Mouse (Mus musculus) heart, postnatal 0 days (tissue): ENCODE measurements around the gene Crybg1. TPM values are rescaled to one million over a fixed set of nuclear protein-coding genes. Genes with fewer than 3 reads are reported as not detected.

Experiments used
- ATAC-seq: fragments of 200-750 bp; cut with Nextera tagmentation; 2 replicates; pipeline ENCODE4 v1.8.0; 2017; ENCODE audit warnings: low read depth, moderate number of reproducible peaks, moderate library complexity; ENCODE audit not compliant: insufficient read depth
- DNase-seq: peaks from one replicate; pipeline ENCODE4 v3.0.0-alpha.2; 2016; ENCODE audit warnings: low spot score
- H3K27ac ChIP-seq: fragments of 300-500 bp; sonication (generic); 2 replicates; pipeline ENCODE4 v1.5.1; 2014; ENCODE audit warnings: low read depth, mild to moderate bottlenecking
- H3K27me3 ChIP-seq: fragments of 300-500 bp; sonication (generic); 2 replicates; pipeline ENCODE4 v1.6.1; 2014; ENCODE audit warnings: low read length, mixed read lengths; ENCODE audit not compliant: control insufficient read depth, insufficient read depth
- H3K36me3 ChIP-seq: fragments of 300-500 bp; sonication (generic); replicated peaks from 2 replicates; pipeline ENCODE4 v1.6.1; 2014; ENCODE audit warnings: low read length, mixed read lengths; ENCODE audit not compliant: control insufficient read depth, insufficient read depth
- H3K4me1 ChIP-seq: fragments of 300-500 bp; sonication (generic); 2 replicates; pipeline ENCODE4 v1.6.1; 2014; ENCODE audit warnings: antibody characterized with exemption; ENCODE audit not compliant: control insufficient read depth, insufficient read depth
- H3K4me2 ChIP-seq: fragments of 300-500 bp; sonication (generic); 2 replicates; pipeline ENCODE4 v1.6.1; 2014; ENCODE audit warnings: low read depth, mild to moderate bottlenecking, low read length, moderate library complexity
- H3K4me3 ChIP-seq: fragments of 300-500 bp; sonication (generic); 2 replicates; pipeline ENCODE4 v1.5.1; 2014; ENCODE audit warnings: low read depth, low read length
- H3K9ac ChIP-seq: fragments of 300-500 bp; sonication (generic); replicated peaks from 2 replicates; pipeline ENCODE4 v1.6.1; 2014; ENCODE audit warnings: low read depth, low read length, mixed read lengths
- H3K9me3 ChIP-seq: fragments of 300-500 bp; sonication (generic); replicated peaks from 2 replicates; pipeline ENCODE4 v1.6.1; 2016; ENCODE audit warnings: low read length; ENCODE audit not compliant: control insufficient read depth
- CTCF ChIP-seq: IDR thresholded peaks from 2 replicates; pipeline ENCODE4 v1.5.1; 2016; ENCODE audit warnings: antibody characterized with exemption, control low read depth, low read depth
- EP300 ChIP-seq: IDR thresholded peaks from 2 replicates; pipeline ENCODE4 v1.6.1; 2016; ENCODE audit warnings: antibody characterized with exemption, low read depth
- WGBS: fragments of 180-500 bp; shearing (Covaris S2); extraction: QIAGEN DNeasy Blood & Tissue Kit; methylation state at CpG from one replicate; pipeline ENCODE4 v1.1.7; 2014; 5-methylcytosine and 5-hydroxymethylcytosine counted together
- polyA plus RNA-seq: library from polyadenylated mRNA; unstranded; fragments of >200 nt; fragmentation: Nextera tagmentation; extraction: Ambion mirVana; gene quantifications from 2 replicates; pipeline ENCODE4 v1.2.1, GENCODE M21; 2015
- total RNA-seq: library from RNA; depleted of rRNA; stranded (reverse); fragments of >200 nt; gene quantifications from 2 replicates; pipeline ENCODE4 v1.2.3, GENCODE M21; 2014; ENCODE audit warnings: low replicate concordance

Crybg1 gene
- total and polyA plus RNA-seq, 2 experiments from 2014 or later = 0.15 to 2.0 TPM

- no peaks in the 10 kb centered on the region for H3K9me3 ChIP-seq
- TF ChIP-seq EP300 (no peak), CTCF (no peak)
- no peak overlapping the region for H3K27ac ChIP-seq
- H3K4me1 ChIP-seq = no peaks in the 10 kb centered on the region; the same call in 1 of the 2 replicates
- ATAC-seq = 0 out of 2 replicates have a peak, but pooled peaks have one; percentile 13
- no peak for DNase-seq
- peak overlapping the region; percentile 82 for H3K4me2 ChIP-seq
- peak overlapping the region; percentile 87 for H3K4me3 ChIP-seq
- peaks cover 79% of the 10 kb centered on the region for H3K27me3 ChIP-seq
- no peaks in the 10 kb centered on the region for H3K36me3 ChIP-seq
- 1% methylated on average over 33 of the region's 33 CpGs for WGBS
- H3K9ac ChIP-seq = no peak overlapping the region
Measured at GRCm38 (mm10) chr10:44004221-44004751, 144.4 kb downstream of the Crybg1 start.

DNA sequence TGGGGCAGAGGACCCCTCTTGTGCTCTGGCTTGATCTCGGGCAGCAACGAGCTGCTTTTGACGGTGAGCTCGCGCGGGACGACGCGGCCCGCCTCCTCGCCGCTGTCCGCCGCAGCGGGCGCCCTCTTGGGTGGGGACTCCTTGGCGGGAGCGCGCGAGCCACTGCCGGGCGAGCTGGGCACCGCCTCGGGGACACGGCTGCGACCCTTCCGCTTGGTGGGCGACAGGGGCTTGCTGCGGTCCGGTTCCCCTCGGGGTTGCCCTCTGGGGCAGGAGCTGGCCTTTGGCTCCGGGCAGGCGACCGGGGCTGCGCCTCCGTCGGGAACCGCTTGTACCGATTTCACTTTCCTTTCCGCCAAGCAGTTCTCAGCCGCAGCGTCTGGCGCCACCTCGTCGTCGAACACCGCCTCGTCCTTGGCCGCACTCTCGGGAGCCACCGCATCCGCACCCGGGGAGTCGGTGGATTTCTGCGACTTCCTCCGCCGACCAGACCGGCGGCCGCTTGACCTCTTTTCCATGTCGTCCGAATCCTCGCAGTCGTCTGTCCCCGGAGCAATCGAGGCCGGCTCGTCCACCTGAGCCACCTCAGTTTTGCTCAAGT, 145.0 kb downstream of the Crybg1 start:
- Histone ChIP-seq H3K36me3 (no peaks in the 10 kb centered on the region), H3K27ac (no peak overlapping the region), H3K9ac (peak overlapping the region; percentile 47), H3K4me2 (peak overlapping the region; percentile 82), H3K9me3 (no peaks in the 10 kb centered on the region), H3K4me3 (peak overlapping the region; percentile 87), H3K27me3 (peaks cover 77% of the 10 kb centered on the region), H3K4me1 (no peaks in the 10 kb centered on the region; the same call in 1 of the 2 replicates)
- no peak for DNase-seq
- WGBS = under 1% methylated on average over 64 of the region's 68 CpGs
- ATAC-seq = peak; percentile 36
- TF ChIP-seq EP300 = no peak
- peak; percentile 4; the same call in 1 of the 2 replicates for TF ChIP-seq CTCF

- ATAC-seq = no peak
- Histone ChIP-seq H3K4me1 (no peaks in the 10 kb centered on the region; the same call in 1 of the 2 replicates), H3K9ac (peak overlapping the region; percentile 47), H3K27ac (no peak overlapping the region), H3K9me3 (no peaks in the 10 kb centered on the region), H3K36me3 (no peaks in the 10 kb centered on the region), H3K27me3 (peaks cover 77% of the 10 kb centered on the region), H3K4me2 (peak overlapping the region; percentile 82), H3K4me3 (peak overlapping the region; percentile 87)
- no peak for DNase-seq
- 4% methylated on average over 11 of the region's 11 CpGs for WGBS
- TF ChIP-seq CTCF (no peak), EP300 (no peak)
Measured at GRCm38 (mm10) chr10:44002995-44003524, 145.6 kb downstream of the Crybg1 start.

DNA sequence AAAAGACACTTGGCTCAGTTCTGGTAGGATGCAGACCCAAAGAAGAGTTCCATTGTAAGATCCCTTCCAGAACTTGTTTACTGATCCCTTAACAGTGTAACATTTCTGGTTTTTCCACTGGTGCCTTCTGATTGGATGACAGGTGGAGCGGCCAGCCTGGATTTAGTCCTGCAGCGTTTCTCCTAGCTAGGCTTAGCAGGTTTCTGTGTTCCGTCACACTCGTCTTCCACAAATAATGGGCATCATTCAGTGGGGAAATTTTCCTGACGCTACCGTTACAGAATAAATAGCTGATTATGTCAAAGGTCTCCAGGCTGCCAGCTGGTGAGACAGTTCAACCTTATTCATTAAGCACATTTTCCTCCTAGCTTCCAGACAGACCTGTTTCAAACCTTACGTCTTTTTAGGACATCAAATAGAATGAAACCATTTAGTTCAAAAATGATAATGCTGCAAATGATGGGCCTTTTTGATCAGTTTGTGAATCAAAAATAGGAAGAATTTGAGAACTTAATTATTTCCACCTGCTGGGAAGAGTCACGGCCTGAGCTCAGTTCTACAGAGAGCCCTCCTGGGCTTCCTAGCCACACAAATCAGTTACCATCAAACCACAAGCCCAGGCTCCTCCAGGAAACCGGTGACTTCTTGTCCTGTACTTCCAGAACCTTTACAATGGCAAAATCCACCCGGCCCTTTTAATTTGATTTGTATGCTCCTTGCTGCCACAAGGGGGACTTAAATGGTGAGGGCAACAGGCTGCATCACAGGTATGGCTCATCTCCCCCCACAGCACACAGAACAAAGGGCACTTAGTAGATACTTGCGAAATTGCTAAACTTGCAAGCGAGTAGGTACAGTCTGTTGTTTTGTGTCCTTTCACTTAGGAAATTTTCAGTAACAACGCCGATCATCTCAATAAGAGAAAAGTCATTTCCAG, 146.4 kb downstream of the Crybg1 start:
- Histone ChIP-seq H3K36me3 (no peaks in the 10 kb centered on the region), H3K9ac (no peak overlapping the region), H3K27ac (no peak overlapping the region), H3K4me2 (peak overlapping the region; percentile 82; the same call in 1 of the 2 replicates), H3K27me3 (peaks cover 74% of the 10 kb centered on the region), H3K4me3 (peak overlapping the region; percentile 87; the same call in 1 of the 2 replicates), H3K4me1 (no peaks in the 10 kb centered on the region; the same call in 1 of the 2 replicates), H3K9me3 (no peaks in the 10 kb centered on the region)
- ATAC-seq (no peak), DNase-seq (peak; percentile 57)
- TF ChIP-seq CTCF (peak; percentile 61), EP300 (no peak)
- 33% methylated on average over 14 of the region's 14 CpGs for WGBS

GRCm38 (mm10) chr10:44000156-44000865, 148.3 kb downstream of the Crybg1 start:
- DNase-seq (no peak), ATAC-seq (no peak)
- 68% methylated on average over 2 of the region's 2 CpGs for WGBS
- Histone ChIP-seq H3K36me3 (no peaks in the 10 kb centered on the region), H3K4me1 (no peaks in the 10 kb centered on the region; the same call in 1 of the 2 replicates), H3K9ac (no peak overlapping the region), H3K4me2 (no peak overlapping the region), H3K27ac (no peak overlapping the region), H3K4me3 (no peak overlapping the region), H3K9me3 (no peaks in the 10 kb centered on the region), H3K27me3 (peaks cover 54% of the 10 kb centered on the region)
- TF ChIP-seq CTCF (no peak), EP300 (no peak)
